Mouse (Mus musculus) mouse embryonic stem cell (cell line): ENCODE data around the gene Marc2.

Experiments used
- in situ Hi-C, 2 experiments: fragments of 300-500 bp; cut with MboI; formaldehyde crosslinking; loops; 1 replicate in 1 of 2; 3 replicates in 1 of 2; pipeline ENCODE4 v1.14.3; 2019 to 2020; ENCODE audit warnings: low sequenced_read_pairs in 2 of 2, low pct_unique_long_range_greater_than_20kb in 1 of 2, mixed read lengths in 1 of 2; ENCODE audit not compliant: unreplicated experiment in 1 of 2

The Marc2 gene

DNA sequence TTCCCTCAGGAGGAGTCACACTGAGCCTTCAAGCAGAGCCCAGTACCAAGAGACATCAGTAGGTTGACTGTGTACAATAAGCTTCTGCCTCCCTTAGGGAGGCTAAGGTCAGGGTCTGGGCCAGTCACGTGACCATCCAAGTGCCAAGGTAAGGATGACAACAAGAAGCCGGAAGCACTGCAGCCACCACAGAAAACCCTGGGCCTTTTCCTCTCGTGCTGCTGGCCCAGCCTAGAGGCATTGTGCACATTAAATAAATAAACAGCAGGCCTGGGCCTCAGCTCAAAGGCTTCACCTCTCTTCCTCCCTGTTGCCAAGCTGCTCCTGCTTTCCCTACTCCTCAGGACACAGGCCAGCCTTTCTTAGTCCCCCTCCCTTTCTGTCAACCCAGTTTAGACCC, 14.0 kb upstream of the Marc2 start:
- in situ Hi-C loops, result no loop called here

DNA sequence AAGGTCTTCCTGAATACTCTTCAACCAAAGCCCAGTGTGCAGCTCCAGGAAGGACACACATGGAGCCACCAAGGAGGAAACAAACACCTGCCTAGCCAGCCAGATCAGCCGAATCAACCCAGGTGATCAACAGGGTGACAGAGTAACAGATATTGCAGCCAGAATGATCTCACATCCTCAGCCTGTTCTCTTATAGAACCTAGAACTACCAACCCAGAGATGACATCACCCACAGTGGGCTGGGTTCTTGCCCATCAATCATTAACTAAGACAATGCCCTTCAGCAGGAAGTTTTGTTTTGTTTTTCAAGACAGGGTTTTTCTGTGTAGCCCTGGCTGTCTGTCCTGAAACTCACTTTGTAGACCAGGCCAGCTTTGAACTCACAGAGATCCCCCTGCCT, 12.0 kb upstream of the Marc2 start:
- in situ Hi-C loops, result no loop called here

DNA sequence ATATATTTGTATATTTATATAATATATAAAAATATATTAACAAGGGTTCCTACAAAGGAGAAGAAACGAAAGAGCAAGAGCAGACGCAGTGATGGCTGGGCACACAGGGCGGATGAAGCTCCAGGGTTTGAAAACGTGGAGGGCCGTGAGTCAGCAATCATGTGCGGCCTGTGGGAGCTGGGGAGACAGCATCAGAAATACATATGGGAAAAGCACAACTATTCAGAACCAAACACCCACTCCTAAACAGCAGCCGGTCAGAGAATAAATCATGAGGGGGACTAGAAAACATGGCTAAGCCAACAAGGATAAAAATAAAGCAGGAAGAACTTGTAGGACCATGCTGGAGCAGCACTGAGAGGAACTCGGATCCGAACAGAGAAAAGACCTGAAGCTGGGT, 11.0 kb upstream of the Marc2 start:
- in situ Hi-C loops, result no loop called here

DNA sequence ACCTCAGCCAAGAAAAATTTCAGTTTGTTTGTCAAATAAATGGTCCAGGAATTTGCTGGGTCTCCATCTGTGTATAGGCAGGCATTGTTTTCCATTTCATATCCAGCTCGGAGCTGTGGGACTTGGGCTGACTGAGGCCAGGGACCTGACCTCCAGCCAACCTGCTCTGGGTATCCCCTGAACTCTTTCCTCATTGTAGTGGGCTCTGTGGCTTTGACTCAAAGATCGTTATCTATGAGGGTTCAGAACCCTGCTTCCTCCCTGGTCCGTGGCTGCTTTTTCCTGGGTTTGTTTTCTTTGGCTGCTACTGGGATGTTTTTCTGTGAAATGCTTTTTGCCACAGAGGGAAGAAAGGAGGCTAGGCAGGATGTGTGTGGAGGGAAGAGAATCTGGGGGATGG, 7.7 kb upstream of the Marc2 start:
- in situ Hi-C loops, result no loop called here

DNA sequence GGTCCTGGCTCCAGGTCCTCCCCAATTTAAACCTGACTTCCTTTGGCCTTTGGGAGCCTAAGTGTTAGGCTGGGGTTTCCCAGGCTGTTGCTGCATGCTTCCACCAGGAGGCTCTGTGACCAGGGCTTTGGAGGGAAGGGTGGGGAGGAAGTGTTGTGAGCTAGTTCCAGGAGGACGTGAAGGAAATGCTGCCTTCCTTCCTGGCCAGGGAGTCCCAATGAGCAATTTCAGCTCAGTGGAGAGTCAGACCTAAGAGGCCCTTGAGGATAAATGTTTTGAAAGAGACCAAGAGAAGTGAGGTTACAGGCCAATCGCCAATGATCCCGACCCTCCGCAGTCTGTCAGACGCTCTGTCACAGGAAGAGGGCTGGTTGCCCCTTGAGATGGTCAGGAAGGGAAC, 7.1 kb upstream of the Marc2 start:
- in situ Hi-C loops, result no loop called here

DNA sequence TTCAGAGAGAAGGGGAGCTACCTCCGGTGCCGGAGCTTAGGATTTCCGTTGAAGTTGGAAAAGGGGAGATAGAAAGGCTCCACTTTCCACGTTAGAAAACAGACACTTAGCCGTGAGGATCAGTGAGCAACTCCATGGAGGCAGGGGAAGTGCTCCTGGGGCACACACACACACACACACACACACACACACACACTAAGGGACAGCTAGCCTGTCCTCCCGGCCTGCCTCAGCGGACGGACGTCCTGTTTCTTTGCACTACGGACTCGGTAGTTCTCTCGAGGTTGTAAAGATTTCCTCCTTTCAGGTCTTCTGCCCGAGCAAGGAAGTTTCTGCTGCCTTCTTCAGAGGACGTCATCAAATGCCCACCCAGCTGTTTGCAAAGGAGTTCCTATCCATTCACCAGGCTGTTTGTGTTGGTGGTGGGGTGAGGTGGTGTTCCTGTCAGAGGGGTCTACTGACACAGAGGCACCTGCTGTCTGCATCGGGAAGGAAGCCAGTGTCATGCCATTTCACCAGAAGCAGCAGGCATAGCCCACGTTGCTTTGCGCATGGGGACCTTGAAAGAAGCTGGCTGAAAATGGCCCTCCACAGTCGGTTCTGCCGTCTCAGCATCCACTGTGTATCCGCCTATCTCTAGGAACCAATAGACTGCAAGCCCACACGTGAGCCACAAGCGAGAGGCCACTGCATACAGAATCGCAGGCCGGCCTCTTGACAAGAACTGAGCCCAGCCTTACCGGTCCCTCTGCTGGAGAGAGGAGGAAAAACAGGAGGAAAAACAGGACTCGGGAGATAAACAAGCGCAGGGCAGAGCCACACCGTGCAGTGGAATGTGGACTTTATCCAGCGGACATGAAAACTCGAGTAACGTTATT, 5.7 kb upstream of the Marc2 start:
- in situ Hi-C loops, result no loop called here

DNA sequence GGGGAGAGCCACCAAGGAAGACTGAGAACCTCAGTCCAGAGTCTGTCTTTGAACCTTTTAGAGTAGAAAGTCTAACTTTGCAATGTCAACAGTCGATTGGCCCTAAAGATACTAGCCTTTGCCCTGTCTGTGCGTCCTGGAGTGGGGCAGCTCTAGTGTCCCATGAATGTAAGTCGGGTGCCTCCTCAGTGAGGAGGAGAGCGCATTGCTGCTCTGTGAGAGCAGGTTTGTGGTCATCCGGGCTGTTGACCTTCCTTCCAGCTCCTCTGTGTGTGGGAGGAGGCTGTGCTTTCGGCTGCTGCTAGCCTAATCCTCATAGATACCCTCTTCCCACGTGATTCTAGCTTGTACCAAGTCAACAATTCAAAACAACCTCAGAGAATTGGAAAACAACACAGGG, 4.9 kb upstream of the Marc2 start:
- in situ Hi-C loops, result no loop called here

DNA sequence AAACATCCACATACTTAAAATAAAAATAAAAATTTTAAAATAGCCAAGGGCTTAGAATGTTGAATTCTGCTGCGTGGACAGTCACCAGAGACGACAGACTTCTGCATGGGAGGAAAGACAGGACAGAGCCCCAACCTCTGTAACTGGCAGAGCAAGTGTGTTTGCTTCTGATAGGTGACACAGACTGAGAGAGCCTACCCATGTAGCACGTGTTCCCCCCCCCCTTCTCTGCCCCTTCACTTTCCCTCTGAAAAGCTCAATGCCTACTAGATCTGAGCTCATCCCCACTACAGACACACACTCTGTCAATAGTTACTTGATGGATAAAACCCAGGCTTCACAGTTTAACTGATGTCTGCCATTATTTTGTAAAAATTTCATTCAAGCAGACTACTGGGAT, 722 bp upstream of the Marc2 start:
- in situ Hi-C loops, result no loop called here

DNA sequence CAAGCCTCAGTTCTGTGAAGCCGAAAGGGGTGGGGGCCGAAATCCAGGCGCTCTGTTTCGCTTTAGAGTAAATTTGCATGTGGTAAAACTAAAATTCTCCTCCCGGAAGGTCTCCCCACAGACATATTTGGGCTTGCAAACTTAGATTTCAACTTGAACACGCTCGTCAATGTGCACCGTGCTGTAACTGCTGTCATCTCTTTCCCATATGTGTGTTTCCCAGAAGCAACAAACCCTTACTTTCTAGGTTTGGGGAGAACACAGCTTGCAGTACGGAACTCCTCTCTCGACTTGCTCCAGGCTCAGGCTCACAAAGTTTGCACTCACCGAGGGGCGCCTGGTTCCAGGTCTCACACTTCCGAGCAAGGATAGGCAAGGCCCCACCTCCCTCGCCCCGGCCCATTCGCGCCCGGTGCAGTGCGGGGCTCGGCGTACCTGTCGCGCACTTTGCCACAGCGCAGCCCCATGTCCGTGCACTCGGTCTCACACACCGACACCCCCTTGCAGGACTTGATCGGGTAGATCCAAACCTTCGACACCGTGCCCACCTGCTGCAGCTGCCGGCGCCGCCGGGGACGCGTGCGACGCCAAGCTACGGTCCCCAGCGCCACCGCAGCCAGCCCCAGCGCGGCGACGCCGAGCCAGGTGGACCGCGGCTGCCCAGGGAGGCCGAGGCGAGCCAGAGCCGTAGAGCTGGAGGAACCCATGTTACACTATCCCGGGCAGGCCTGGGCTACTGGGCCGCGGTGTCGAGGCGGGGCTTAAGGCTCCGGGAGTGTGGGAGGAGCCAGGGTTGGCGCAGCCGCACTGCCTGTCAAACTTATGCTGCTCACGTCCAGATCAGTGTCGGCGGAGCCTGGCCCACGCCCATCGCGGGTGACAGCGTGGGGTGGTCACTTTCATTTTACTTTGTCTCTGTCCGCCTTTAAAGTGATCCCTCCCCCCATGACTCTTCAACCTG, 860 bp downstream of the Marc2 start:
- in situ Hi-C loops, result no loop called here

DNA sequence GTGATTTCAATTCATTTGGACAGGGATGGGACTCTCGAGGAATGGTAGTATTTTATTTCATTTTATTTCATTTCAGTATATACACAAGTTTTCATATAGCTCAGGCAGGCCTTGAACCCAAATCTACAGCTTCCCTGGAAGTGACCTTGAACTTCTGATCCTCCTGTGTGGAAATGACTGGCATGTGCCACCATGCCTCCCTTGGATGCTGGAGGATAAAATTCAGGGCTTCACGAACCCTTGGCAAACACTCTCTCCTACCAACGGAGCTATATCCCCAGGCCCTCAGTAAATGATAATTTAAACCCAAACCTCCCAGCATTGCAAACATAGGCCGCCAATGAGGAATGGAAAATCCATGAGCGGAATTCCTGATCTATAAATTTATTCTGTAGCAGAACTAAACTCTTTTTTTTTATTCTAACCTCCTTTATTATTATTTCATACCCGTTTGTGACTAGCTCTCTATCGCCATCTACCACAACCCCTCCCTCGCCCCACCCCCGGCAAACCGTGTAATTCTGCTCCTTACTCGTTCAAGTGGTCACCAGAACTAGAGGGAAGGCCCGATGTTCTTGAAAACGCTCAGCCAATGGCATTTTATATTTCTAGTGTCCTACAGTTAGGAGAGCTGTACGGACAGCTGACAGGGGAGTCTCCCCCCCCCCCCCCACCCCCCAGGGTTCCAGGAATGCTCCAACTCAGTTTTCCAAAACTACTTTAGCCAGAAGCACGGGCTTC, 1.8 kb downstream of the Marc2 start:
- in situ Hi-C loops, result no loop called here

DNA sequence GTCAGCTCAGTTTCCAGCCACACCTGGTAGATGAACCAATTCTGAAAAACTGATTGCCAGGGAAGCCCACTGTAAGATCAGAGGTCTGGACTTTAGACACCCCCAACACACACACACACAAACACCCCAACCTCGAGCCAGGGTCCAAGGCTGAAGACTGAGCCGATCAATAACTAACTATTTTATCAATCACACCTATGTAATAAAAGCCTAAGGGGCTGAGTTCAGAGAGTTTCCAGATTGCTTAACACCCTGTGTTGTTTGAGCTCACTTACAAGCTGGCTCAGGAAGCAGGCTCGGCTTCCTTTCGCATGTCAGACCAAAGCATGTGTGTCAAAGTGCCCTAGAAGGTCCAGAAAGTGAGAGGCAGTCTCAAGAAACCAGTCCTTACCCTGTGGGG, 8.6 kb downstream of the Marc2 start:
- in situ Hi-C loops, result no loop called here

DNA sequence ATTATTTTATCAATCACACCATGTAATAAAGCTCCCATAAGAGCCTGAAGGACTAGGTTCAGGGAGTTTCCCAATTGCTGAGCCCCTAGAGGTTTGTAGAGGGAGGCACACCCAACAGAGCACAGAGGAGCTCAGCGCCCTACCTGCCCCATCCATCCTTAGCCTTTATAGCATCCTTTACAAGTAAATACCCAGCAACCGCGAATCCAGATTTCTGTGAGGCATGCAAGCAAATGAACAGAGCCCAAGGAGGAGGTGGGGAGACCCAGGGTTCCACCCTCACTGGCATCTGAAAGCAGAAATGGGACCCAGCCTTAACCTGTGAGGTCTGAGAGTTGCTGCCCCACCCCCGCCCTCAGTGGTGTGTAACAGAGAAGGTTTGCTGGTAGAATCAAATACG, 9.9 kb downstream of the Marc2 start:
- in situ Hi-C loops, result no loop called here

DNA sequence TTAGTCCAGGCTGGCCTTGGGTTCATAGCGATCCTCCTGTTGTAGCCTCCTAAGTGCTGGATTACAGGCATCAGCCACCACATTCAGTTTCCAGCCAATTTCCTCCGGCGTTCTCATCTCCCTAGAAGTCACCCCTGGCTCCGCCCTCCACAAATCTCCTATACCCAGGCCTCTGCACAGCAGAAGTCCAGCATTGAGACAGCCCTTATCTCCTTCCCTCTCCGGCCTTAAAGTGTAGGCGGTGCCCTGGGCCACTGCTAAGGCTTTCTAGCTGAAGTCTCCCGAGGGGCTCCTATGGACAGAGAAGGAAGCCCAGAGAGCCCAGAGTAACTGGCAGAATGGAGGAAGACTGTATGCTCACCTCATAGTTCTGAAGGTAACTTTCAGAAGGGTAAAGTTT, 12.8 kb downstream of the Marc2 start:
- in situ Hi-C loops, result no loop called here

DNA sequence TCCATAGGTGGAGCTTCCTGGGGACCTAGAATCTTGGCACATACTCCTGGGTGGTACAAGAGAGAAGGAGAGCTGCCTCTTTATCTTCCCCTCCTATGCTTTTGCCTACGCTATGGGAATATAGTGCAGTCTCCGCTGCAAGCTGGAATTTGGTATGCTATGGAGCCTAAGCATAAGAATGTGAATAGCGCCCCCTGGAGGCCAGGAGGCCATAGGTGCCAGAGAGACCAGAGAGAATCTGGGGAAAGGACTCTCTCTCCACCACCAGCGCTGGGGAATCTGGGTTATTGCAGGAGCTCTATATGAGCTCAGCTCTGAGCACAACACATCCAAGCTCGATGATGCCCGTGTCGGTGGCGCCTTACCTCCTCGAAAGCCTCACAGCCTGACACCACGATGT, 14.0 kb downstream of the Marc2 start:
- in situ Hi-C loops, result no loop called here

DNA sequence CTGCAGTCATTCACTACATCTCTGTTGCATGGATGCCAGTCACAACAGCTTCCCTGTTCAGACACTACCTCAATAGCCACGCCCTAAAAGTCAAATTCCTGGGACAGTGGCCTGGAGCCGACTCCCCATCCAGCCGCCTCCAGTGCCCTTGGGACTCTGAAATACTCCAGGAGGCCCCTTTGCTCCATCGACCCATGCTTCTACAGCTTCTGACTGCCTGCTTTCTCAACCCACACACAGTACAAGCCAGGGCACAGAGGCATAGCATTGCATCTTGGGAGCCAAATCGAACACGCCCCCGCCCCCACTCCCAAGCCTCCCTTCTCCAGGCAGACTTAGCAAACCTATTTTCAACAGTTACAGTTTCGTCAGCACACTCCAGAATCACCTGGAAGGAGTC, 16.4 kb downstream of the Marc2 start:
- in situ Hi-C loops, result no loop called here

DNA sequence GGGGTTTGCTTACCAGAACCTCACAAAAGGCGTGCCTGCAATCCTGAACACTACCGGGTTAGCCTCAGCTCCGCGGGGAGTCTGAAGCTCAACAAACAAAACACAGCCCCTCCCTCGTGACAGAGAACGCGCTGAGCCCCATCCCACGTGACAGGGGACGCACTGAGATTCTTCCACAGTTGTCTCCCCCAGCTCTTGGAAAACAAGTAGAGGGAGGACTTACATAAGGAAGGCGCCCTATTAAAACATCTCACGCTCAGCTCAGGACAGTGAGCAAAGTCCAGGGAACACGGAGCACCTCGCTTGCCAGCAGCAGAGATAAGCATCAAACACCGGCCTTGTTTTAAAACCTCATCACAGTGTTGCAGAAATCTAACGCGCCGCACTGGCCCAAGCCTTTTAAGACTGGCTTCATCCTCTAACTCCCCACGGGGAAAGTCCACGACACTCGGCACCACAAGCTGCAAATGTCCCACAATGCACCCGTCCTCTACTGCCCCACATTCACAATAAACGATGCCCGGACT, 19.0 kb downstream of the Marc2 start:
- in situ Hi-C loops, result no loop called here

DNA sequence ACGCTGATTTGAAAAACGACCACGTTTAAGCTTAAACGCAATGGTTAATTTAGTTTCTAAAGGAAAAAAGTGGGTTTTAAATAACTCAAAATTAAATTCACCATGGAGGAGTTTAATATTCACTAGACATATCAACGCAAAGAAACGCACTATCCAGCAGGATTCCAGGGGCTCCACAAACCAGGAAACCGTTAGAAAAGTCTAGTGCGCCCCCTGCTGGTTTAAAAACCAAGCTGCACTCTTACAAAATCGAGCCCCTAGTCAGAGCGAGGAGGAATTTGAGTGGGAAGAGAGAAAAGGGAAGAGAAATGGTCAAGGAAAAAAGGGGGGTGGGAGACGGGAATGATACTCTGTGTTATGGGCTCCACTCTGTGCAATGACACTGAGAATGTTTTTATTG, 21.2 kb downstream of the Marc2 start:
- in situ Hi-C loops, result no loop called here

DNA sequence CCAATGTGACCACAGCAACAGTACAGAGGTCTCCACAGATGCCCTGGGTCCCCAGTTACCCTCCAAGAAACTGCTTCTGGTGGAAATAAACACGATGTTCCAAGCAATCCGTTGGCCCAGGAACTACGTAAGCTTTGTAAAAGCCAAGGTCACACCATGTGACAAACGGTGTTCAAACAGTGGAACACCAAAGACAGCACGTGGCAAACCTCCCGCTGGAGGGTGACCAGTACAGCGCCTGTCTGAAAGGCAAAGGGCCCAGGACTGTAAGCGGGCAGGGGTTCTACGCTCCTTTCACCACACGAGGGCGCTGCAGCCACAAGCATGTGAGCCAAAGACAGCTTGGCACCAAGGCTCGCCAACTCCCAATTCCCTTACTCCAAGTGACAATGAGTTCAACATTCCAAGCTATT, 21.8 kb downstream of the Marc2 start:
- in situ Hi-C loops, result no loop called here

DNA sequence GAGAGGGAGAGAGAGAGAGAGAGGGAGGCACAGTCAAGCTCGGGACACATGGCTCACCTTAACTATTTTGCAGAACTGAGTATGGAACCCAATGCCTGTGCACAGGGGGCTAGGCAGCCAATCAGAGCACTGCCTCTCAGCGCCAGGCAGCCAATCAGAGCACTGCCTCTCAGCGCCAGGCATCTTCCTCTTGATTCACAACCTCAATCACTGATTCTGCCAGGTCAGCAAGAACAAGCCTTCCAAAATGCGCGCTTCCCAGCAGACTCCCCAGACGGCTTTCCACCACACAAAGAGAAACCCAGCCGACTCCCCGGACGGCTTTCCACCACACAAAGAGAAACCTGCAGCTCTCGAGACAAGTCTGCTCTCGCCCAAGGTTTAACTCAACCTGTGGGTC, 23.6 kb downstream of the Marc2 start:
- in situ Hi-C loops, result no loop called here
